Mouse (Mus musculus): ENCODE data around the gene Ankzf1. TPM values are rescaled to one million over a fixed set of nuclear protein-coding genes. Genes with fewer than 3 reads are reported as not detected.

The Ankzf1 gene
- polyA plus RNA-seq, 1 experiment: 11.4 TPM

DNA sequence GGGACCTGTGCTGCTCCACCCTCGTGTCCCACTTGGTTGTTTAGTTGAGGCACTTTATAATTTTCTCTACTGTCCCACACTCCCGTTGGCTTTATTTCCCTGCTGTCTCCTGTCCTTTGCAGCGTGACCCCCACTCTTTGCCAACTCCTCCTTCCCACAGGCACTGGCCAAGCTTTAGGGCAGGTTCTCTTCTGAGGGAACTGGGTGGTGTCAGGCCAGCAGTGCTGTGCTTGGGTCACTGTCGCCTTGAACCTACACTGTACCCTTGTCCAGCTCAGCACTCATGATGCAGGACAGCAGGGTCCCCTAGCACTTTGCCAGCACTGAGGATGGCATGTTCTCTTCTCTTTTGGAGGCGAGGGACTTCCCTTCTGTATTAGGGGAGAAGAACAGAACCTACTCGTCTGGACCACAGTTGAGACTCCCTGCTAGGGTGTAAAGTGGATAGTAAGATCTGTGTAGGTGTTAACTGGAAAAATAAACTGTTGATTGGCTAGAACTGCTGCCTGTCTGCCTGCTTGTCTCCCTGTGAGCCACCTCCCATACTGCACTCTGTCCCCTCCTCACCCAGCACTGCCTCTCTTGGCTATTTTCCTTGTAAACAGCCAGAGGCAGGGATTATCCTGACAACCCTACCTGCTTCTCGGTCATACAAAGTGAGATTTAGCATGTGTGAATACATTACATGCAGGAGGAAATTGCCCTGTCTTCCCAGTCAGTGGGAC lies 44.4 kb upstream of the Ankzf1 start:
- TF ChIP-seq MYOD1 (IDR thresholded peaks at IDR 0.05; ENCODE audit: control insufficient read depth in 1 of 3, insufficient read length in 2 of 3, low read depth in 2 of 3) (no peak), MYOG (IDR thresholded peaks at IDR 0.05; ENCODE audit: control insufficient read depth in 1 of 3, insufficient read depth in 1 of 3, insufficient read length in 2 of 3, low read depth in 2 of 3) (no peak), E2F4 (IDR thresholded peaks at IDR 0.05; ENCODE audit: insufficient read depth) (no peak), TCF3 (IDR thresholded peaks at IDR 0.05; ENCODE audit: insufficient read length, low read depth) (no peak), POLR2AphosphoS2 (IDR thresholded peaks at IDR 0.05; ENCODE audit: insufficient read length, low read depth) (no peak), CEBPB (IDR thresholded peaks at IDR 0.05; ENCODE audit: insufficient read depth, poor library complexity, severe bottlenecking) (no peak), USF1 (IDR thresholded peaks at IDR 0.05; ENCODE audit: low read depth) (no peak), SRF (IDR thresholded peaks at IDR 0.05; ENCODE audit: control insufficient read depth, insufficient read length, low read depth) (no peak), POLR2A (IDR thresholded peaks at IDR 0.05; ENCODE audit: insufficient read length, low read depth) (no peak)
- peaks cover 7% of the 10 kb centered on the region for H3K36me3 ChIP-seq (ENCODE audit: control insufficient read depth, insufficient read depth)
- H3K4me2 ChIP-seq (ENCODE audit: low read depth): no peak overlapping the region
- H3ac ChIP-seq (ENCODE audit: control insufficient read depth, insufficient read length): no peak overlapping the region
- no peak overlapping the region for H3K4me3 ChIP-seq
- peaks cover 5% of the 10 kb centered on the region for H3K79me2 ChIP-seq (ENCODE audit: control insufficient read depth, insufficient read depth)
- H3K27me3 ChIP-seq (ENCODE audit: control insufficient read depth, insufficient read depth, insufficient read length): no peaks in the 10 kb centered on the region

DNA sequence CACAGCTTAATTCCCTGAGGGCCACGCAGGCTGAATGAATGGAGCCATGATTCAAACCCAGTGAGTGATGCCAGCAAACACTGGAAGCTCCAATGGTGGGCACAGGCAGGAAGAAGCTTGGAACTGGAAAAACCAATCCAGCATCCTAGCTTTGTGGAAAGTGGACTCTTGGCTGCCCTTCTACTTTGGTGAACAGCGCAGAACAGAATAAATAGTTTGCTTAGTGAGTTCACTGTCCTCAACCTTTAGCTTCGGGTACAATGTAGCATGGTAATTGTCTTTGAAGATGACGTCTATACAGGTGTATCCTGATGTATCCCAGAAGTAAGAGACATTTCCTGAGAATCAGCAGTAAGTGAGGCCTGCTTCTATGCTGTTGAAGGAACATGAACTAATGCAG lies 43.2 kb upstream of the Ankzf1 start:
- no peaks in the 10 kb centered on the region for H3K27me3 ChIP-seq (ENCODE audit: control insufficient read depth, insufficient read depth, insufficient read length)
- TF ChIP-seq E2F4 (IDR thresholded peaks at IDR 0.05; ENCODE audit: insufficient read depth) (no peak), TCF12 (IDR thresholded peaks at IDR 0.05; ENCODE audit: insufficient read depth, poor library complexity, severe bottlenecking) (no peak), CEBPB (IDR thresholded peaks at IDR 0.05; ENCODE audit: insufficient read depth, poor library complexity, severe bottlenecking) (no peak), MAX (IDR thresholded peaks at IDR 0.05; ENCODE audit: low read depth) (no peak), TCF3 (IDR thresholded peaks at IDR 0.05; ENCODE audit: insufficient read length, low read depth) (no peak), REST (IDR thresholded peaks at IDR 0.05; ENCODE audit: insufficient read depth, insufficient read length) (no peak), MYOD1 (IDR thresholded peaks at IDR 0.05; ENCODE audit: control insufficient read depth in 1 of 3, insufficient read length in 2 of 3, low read depth in 2 of 3) (no peak), POLR2A (IDR thresholded peaks at IDR 0.05; ENCODE audit: insufficient read length, low read depth) (no peak), SRF (IDR thresholded peaks at IDR 0.05; ENCODE audit: control insufficient read depth, insufficient read length, low read depth) (no peak), MYOG (IDR thresholded peaks at IDR 0.05; ENCODE audit: control insufficient read depth in 1 of 3, insufficient read depth in 1 of 3, insufficient read length in 2 of 3, low read depth in 2 of 3) (no peak), USF1 (IDR thresholded peaks at IDR 0.05; ENCODE audit: low read depth) (no peak)
- no peak overlapping the region for H3K4me3 ChIP-seq
- peaks cover 7% of the 10 kb centered on the region for H3K36me3 ChIP-seq (ENCODE audit: control insufficient read depth, insufficient read depth)
- H3ac ChIP-seq (ENCODE audit: control insufficient read depth, insufficient read length): no peak overlapping the region
- no peak overlapping the region for H3K4me2 ChIP-seq (ENCODE audit: low read depth)
- H3K79me2 ChIP-seq (ENCODE audit: control insufficient read depth, insufficient read depth): peaks cover 3% of the 10 kb centered on the region

DNA sequence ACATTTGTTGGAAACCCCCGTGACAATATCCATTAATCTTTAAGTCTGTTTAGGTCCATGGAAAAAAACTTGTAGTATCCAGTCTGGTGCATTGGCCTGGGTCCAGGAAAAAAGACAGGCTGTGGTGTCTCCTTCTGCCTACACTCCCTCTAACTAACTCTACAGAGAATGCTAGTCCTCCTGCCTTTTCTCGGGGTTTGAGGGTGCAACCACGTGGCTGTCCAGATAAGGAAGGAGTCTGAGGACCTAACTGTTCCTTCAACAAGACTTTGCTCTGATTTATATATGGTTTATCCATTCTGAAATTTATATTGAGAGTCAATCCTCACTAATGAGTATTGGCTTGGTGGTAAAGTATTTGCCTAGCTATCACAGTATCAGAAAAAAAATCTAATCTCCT lies 36.1 kb upstream of the Ankzf1 start:
- no peak for TF ChIP-seq MAX (IDR thresholded peaks at IDR 0.05; ENCODE audit: low read depth)
- no peak for TF ChIP-seq USF1 (IDR thresholded peaks at IDR 0.05; ENCODE audit: low read depth)
- TF ChIP-seq TCF12 (IDR thresholded peaks at IDR 0.05; ENCODE audit: insufficient read depth, poor library complexity, severe bottlenecking): no peak
- no peak for TF ChIP-seq MYOD1 (IDR thresholded peaks at IDR 0.05; ENCODE audit: control insufficient read depth in 1 of 3, insufficient read length in 2 of 3, low read depth in 2 of 3)
- TF ChIP-seq CEBPB (IDR thresholded peaks at IDR 0.05; ENCODE audit: insufficient read depth, poor library complexity, severe bottlenecking): no peak
- TF ChIP-seq E2F4 (IDR thresholded peaks at IDR 0.05; ENCODE audit: insufficient read depth): no peak
- TF ChIP-seq REST (IDR thresholded peaks at IDR 0.05; ENCODE audit: insufficient read depth, insufficient read length): no peak
- no peak for TF ChIP-seq SRF (IDR thresholded peaks at IDR 0.05; ENCODE audit: control insufficient read depth, insufficient read length, low read depth)
- no peak for TF ChIP-seq POLR2A (IDR thresholded peaks at IDR 0.05; ENCODE audit: insufficient read length, low read depth)
- TF ChIP-seq TCF3 (IDR thresholded peaks at IDR 0.05; ENCODE audit: insufficient read length, low read depth): no peak
- TF ChIP-seq POLR2AphosphoS2 (IDR thresholded peaks at IDR 0.05; ENCODE audit: insufficient read length, low read depth): no peak
- TF ChIP-seq MYOG (IDR thresholded peaks at IDR 0.05; ENCODE audit: control insufficient read depth in 1 of 3, insufficient read depth in 1 of 3, insufficient read length in 2 of 3, low read depth in 2 of 3): no peak
- Histone ChIP-seq H3K79me2 (ENCODE audit: control insufficient read depth, insufficient read depth) (no peaks in the 10 kb centered on the region), H3K4me2 (ENCODE audit: low read depth) (no peak overlapping the region), H3K4me3 (no peak overlapping the region), H3K27me3 (ENCODE audit: control insufficient read depth, insufficient read depth, insufficient read length) (no peaks in the 10 kb centered on the region), H3ac (ENCODE audit: control insufficient read depth, insufficient read length) (no peak overlapping the region), H3K36me3 (ENCODE audit: control insufficient read depth, insufficient read depth) (no peaks in the 10 kb centered on the region)

DNA sequence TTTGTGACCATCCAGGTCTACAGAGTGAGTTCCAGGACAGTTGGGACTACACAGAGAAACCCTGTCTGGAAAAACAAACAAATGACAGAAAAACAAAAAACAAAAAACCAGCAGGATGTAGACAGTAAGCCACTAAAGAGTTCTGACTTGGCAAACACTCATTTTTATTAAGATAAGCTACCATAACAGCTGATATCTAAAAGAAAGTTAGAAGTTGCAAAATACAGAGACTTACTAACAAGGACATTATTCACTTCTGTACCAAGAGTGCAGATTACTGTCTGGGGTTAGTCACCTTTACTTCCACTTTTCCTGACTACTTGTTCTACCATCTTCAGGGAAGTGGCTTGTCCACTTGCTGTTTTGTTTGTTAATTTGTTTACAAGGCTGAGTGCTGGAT lies 33.0 kb upstream of the Ankzf1 start:
- no peaks in the 10 kb centered on the region for H3K36me3 ChIP-seq (ENCODE audit: control insufficient read depth, insufficient read depth)
- H3K79me2 ChIP-seq (ENCODE audit: control insufficient read depth, insufficient read depth): no peaks in the 10 kb centered on the region
- no peak for TF ChIP-seq USF1 (IDR thresholded peaks at IDR 0.05; ENCODE audit: low read depth)
- no peak for TF ChIP-seq CEBPB (IDR thresholded peaks at IDR 0.05; ENCODE audit: insufficient read depth, poor library complexity, severe bottlenecking)
- TF ChIP-seq MAX (IDR thresholded peaks at IDR 0.05; ENCODE audit: low read depth): no peak
- TF ChIP-seq POLR2A (IDR thresholded peaks at IDR 0.05; ENCODE audit: insufficient read length, low read depth): no peak
- TF ChIP-seq REST (IDR thresholded peaks at IDR 0.05; ENCODE audit: insufficient read depth, insufficient read length): no peak
- no peak for TF ChIP-seq MYOG (IDR thresholded peaks at IDR 0.05; ENCODE audit: control insufficient read depth in 1 of 3, insufficient read depth in 1 of 3, insufficient read length in 2 of 3, low read depth in 2 of 3)
- no peak for TF ChIP-seq TCF12 (IDR thresholded peaks at IDR 0.05; ENCODE audit: insufficient read depth, poor library complexity, severe bottlenecking)
- TF ChIP-seq POLR2AphosphoS2 (IDR thresholded peaks at IDR 0.05; ENCODE audit: insufficient read length, low read depth): no peak
- no peak for TF ChIP-seq E2F4 (IDR thresholded peaks at IDR 0.05; ENCODE audit: insufficient read depth)
- TF ChIP-seq MYOD1 (IDR thresholded peaks at IDR 0.05; ENCODE audit: control insufficient read depth in 1 of 3, insufficient read length in 2 of 3, low read depth in 2 of 3): no peak
- TF ChIP-seq SRF (IDR thresholded peaks at IDR 0.05; ENCODE audit: control insufficient read depth, insufficient read length, low read depth): no peak
- TF ChIP-seq TCF3 (IDR thresholded peaks at IDR 0.05; ENCODE audit: insufficient read length, low read depth): no peak
- no peak overlapping the region for H3ac ChIP-seq (ENCODE audit: control insufficient read depth, insufficient read length)
- no peak overlapping the region for H3K4me2 ChIP-seq (ENCODE audit: low read depth)
- H3K4me3 ChIP-seq: no peak overlapping the region
- H3K27me3 ChIP-seq (ENCODE audit: control insufficient read depth, insufficient read depth, insufficient read length): no peaks in the 10 kb centered on the region

Measured in myocyte (in vitro differentiated cells).